Mouse (Mus musculus) thymus, postnatal 14 days (tissue): Measurements from ENCODE around the gene Zfp991.
"Not testable (repeated sequence)": the region's sequence is repeated elsewhere in the genome, so short reads cannot be mapped to it uniquely, and the experiment has no call there.

Source experiments
- DNase-seq: peaks from one replicate; pipeline ENCODE4 v3.0.0; 2021

Zfp991 gene

GRCm38 (mm10) chr4:147131837-147132459, at the start of gene Zfp991:
Gene Zfp991, plus strand, starts transcription at chr4:147132038.
- DNase-seq: not testable (repeated sequence)

DNA sequence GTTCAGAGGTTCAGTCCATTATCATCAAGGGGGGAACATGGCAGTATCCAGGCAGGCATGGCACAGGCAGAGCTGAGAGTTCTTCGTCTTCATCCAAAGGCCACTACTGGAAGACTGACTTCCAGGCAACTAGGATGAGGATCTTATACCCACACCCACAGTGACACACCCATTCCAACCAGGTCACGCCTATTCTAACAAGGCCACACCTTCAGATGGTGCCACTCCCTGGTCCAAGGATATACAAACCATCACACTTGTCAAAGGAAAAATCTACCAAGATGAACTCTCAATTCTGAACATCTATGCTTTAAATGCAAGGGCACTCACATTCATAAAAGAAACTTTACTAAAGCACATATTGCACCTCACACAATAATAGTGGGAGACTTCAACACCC, 36.2 kb upstream of the Zfp991 start:
- DNase-seq: not testable (repeated sequence)

DNA sequence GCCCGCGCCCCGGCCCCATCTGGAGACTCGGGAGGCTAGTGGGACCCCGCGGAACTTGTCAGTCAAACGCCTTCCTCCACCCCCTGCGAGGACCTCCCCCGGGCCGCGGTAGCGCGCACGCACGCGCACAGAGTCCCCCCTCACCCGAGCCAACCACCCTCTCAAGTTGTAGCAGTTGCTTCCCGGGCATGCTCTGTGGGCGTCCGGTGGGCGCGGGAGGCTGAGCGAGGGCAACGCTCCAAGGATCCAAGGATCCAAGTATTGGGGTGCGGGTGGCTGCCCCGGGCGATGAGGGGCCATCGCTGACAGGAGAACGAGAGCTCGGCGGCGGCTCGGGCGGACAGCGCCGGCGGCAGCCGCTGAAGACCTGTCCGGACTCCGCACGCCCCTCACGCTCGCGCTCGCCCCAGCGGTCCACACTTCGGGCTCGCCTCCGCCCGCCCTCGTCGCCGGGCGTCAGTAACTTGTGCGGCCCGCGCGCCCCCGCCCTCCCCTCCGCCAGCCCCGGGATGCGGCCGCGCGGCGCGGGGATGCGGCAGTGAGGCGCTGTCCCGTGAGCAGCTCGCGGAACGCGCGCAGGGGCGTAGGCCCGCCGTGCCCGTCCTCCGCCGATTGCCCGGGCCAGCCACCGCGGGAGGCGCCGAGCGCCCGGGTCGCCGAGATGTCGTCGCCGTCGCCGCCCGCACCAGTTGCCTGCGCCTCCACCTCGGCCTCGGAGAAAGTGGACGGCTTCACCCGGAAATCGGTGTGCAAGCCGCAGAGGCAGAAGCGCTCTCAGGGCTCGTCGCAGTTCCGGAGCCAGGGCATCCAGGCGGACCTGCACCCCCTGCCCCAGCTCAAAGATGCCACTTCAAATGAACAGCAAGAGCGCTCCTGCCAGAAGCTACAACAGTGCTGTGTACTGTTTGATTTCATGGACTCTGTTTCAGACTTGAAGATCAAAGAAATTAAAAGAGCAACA, 29.9 kb upstream of the Zfp991 start:
- peak; percentile 16 for DNase-seq

- DNase-seq: not testable (repeated sequence)
These were observed 28.0 kb upstream of the Zfp991 start for GRCm38 (mm10) chr4:147103814-147104213.

DNA sequence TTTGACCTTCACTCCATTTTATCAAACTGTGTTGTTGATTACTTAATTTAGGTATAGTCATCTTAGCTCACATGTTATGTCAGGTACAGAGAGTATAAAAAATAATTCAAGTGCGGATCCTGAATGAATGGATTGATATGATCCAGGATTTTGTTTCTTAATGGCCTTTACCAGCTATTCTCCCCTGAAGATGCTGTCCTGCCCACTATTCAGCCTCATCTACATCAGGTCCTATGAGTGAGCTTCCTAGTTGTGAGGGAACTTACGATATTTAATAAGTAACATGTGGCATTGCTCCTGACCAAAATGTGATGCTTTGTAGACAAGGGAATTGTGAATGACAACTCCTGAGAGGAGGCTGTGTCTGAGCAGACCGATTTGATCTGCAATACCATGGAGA, 14.0 kb upstream of the Zfp991 start:
- not testable (repeated sequence) for DNase-seq

- not testable (repeated sequence) for DNase-seq
These were observed 9.6 kb upstream of the Zfp991 start for GRCm38 (mm10) chr4:147122286-147122685.

- DNase-seq: not testable (repeated sequence)
These were observed 8.0 kb upstream of the Zfp991 start for GRCm38 (mm10) chr4:147123797-147124196.

- DNase-seq: not testable (repeated sequence)
These were observed 7.2 kb upstream of the Zfp991 start for GRCm38 (mm10) chr4:147124400-147125306.

- not testable (repeated sequence) for DNase-seq
These were observed 6.5 kb upstream of the Zfp991 start for GRCm38 (mm10) chr4:147125326-147125725.

DNA sequence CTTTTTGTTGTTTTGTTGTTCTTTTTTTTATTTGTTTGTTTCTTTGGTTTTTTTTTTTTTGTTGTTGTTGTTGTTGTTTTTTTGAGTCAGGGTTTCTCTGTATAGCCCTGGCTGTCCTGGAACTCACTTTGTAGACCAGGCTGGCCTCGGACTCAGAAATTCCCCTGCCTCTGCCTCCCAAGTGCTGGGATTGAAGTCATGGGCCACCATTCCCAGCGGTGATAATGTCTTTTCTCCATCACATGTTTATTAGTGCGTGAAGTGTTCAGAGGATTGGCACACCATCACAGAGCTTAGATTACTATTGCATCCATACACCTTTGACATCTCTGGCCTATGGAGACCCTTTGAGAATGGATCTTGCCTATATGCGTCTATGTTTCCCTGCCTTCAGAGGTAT, 6.0 kb upstream of the Zfp991 start:
- DNase-seq: not testable (repeated sequence)

- DNase-seq: not testable (repeated sequence)
These were observed 5.4 kb upstream of the Zfp991 start for GRCm38 (mm10) chr4:147126435-147126834.

- not testable (repeated sequence) for DNase-seq
These were observed 4.7 kb upstream of the Zfp991 start for GRCm38 (mm10) chr4:147127137-147127536.

DNA sequence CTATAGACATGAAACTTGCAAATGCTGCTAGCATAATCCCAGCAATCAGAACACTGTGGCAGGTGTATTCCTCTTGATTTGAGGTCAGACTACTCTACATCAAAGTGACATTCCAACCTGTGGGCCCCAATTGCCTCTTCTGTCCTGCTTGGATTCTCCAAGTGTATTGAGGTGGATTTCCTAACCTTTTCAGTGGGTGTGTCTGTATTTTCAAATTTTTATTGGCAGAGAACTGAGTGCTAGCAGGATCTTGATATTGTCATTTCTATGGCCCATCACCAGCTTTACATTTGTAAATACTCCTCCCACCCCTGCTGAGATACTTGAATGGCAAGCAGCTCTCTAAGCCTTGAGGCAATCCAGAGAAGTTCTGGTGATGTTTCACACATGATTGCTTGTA, 3.7 kb upstream of the Zfp991 start:
- DNase-seq: not testable (repeated sequence)

GRCm38 (mm10) chr4:147133596-147133995, 1.8 kb downstream of the Zfp991 start:
- not testable (repeated sequence) for DNase-seq

DNA sequence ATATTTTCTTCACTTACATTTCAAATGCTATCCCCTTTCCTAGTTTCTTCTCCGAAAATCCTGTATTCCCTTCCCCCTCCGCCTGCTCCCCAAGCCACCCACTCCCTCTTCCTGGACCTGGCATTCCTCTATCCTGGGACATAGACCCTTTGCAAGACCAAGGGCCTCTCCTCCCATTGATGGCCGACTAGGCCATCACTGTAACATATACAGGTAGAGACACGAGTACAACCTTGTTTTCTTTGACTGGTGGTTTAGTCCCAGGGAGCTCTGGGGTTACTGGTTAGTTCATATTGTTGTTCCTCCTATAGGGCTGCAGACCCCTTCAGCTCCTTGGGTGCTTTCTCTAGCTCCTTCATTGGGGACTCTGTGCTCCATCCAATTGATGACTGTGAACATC, 9.9 kb downstream of the Zfp991 start:
- not testable (repeated sequence) for DNase-seq

- DNase-seq: not testable (repeated sequence)
These were observed 33.4 kb downstream of the Zfp991 start for GRCm38 (mm10) chr4:147165282-147165681.

- not testable (repeated sequence) for DNase-seq
These were observed 38.7 kb downstream of the Zfp991 start for GRCm38 (mm10) chr4:147170547-147170946.

DNA sequence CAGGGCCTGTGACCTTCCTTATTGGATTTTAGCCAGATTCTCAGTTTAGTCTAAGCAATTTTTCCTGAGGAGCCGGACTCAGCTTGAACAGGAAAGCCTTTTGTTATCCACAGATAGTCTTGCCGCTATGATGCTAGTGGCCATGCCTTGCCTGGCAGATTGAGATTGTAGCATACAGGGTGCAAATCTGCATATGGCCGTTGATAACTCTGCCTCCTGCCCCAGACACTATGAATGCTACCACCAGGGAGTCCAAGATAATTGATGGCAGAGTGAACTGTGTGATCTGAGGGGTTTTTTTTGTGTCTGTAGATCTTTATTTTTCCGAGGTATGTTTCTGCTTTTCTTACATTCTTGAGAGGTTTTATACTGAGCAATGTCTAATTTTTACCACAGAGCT, 39.7 kb downstream of the Zfp991 start:
- not testable (repeated sequence) for DNase-seq

GRCm38 (mm10) chr4:147176279-147176880, 44.5 kb downstream of the Zfp991 start:
- DNase-seq: not testable (repeated sequence)

GRCm38 (mm10) chr4:147181141-147181685, 49.4 kb downstream of the Zfp991 start:
- not testable (repeated sequence) for DNase-seq

- not testable (repeated sequence) for DNase-seq
These were observed 50.3 kb downstream of the Zfp991 start for GRCm38 (mm10) chr4:147181969-147182705.
